Mouse (Mus musculus): Measurements from ENCODE around the gene Wars2.

DNA sequence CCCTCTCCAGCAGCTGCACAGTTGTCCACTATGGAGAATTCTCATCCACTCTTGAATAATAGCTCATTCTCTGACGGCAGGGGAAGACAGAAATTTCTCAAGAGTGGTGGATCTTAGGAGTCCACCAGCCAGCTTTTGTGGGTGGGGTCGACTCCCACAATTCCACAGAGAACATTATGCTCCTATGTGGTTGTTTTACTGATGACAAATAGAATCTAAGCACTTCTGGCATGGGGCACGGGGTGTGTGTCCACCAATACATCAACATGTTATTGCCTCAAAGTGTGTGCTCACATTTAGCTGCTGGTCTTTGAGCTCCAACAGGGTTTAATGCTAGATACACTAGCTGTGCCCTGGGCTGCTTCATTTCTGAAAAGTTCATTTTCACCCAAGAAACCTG, 105.8 kb downstream of the Wars2 start:
- TF ChIP-seq CTCF (conservative IDR thresholded peaks at IDR 0.05; ENCODE audit: low read length): no peak
- no peak for TF ChIP-seq POU5F1 (IDR thresholded peaks at IDR 0.05; ENCODE audit: borderline replicate concordance, low read length)
- no peak for TF ChIP-seq NANOG (IDR thresholded peaks at IDR 0.05; ENCODE audit: borderline replicate concordance, low read length)

All from E14TG2a.4 (cell line).